Mouse (Mus musculus) bone marrow macrophage, adult 2 months (primary cell): ENCODE data around the gene Pla2g4a.

ENCODE experiments used
- CTCF ChIP-seq: IDR thresholded peaks from 2 replicates; pipeline ENCODE4 v1.5.1; 2012; ENCODE audit warnings: low read depth, mild to moderate bottlenecking, low read length, moderate library complexity
- POLR2A ChIP-seq: IDR thresholded peaks from 2 replicates; pipeline ENCODE4 v1.6.1; 2012; ENCODE audit warnings: mild to moderate bottlenecking, low read depth, low read length, borderline replicate concordance

- no peak for TF ChIP-seq CTCF
- TF ChIP-seq POLR2A, result no peak
Measured at GRCm38 (mm10) chr1:149896590-149896989, 64.5 kb downstream of the Pla2g4a start.
